Mouse (Mus musculus) kidney, adult 2 months (tissue): ENCODE results near the gene Lrrc74b. TPM values are rescaled to one million over a fixed set of nuclear protein-coding genes. Genes with fewer than 3 reads are reported as not detected.
"Not testable (repeated sequence)": the region's sequence is repeated elsewhere in the genome, so short reads cannot be mapped to it uniquely, and the experiment has no call there.

ENCODE experiments used
- DNase-seq: peaks from one replicate; pipeline ENCODE4 v3.0.0; 2021
- H3K27ac ChIP-seq: fragments of 200-500 bp; 2 replicates; pipeline ENCODE4 v1.5.1; 2012; ENCODE audit warnings: low read depth, low read length, control low read depth, inconsistent platforms; ENCODE audit not compliant: insufficient read depth
- H3K27me3 ChIP-seq: fragments of 200-500 bp; replicated peaks from 2 replicates; pipeline ENCODE4 v1.6.1; 2012; ENCODE audit warnings: mild to moderate bottlenecking, moderate library complexity, low read length, inconsistent platforms; ENCODE audit not compliant: control insufficient read depth, insufficient read depth
- H3K36me3 ChIP-seq: fragments of 200-500 bp; 2 replicates; pipeline ENCODE4 v1.6.1; 2012; ENCODE audit warnings: mild to moderate bottlenecking, moderate library complexity, low read length, inconsistent platforms; ENCODE audit not compliant: control insufficient read depth, insufficient read depth
- H3K4me1 ChIP-seq: fragments of 200-500 bp; 2 replicates; pipeline ENCODE4 v1.6.1; 2011; ENCODE audit warnings: low read length; ENCODE audit not compliant: control insufficient read depth, insufficient read depth
- H3K4me3 ChIP-seq: fragments of 200-500 bp; 2 replicates; pipeline ENCODE4 v1.5.1; 2011; ENCODE audit warnings: mild to moderate bottlenecking, low read depth, low read length, control low read depth; ENCODE audit not compliant: insufficient read depth
- CTCF ChIP-seq: fragments of 200-500 bp; conservative IDR thresholded peaks from 2 replicates; pipeline ENCODE4 v1.5.1; 2011; ENCODE audit warnings: low read depth, mild to moderate bottlenecking, control low read depth, low read length, moderate library complexity, mixed read lengths; ENCODE audit not compliant: insufficient read depth, insufficient read length
- POLR2A ChIP-seq: fragments of 200-500 bp; IDR thresholded peaks from one replicate; pipeline ENCODE4 v1.6.1; 2011; ENCODE audit warnings: low read depth, low read length, control low read depth
- WGBS: fragments of 180-500 bp; shearing (Covaris S2); methylation state at CpG from one replicate; pipeline ENCODE4 v1.1.7; 2018; 5-methylcytosine and 5-hydroxymethylcytosine counted together
- polyA plus RNA-seq: library from polyadenylated mRNA; depleted of rRNA; stranded (reverse); fragments of >200 nt; gene quantifications from 2 replicates; pipeline ENCODE4 v1.2.3, GENCODE M21; 2012

The Lrrc74b gene
- polyA plus RNA-seq, 1 experiment = 0.05 TPM

DNA sequence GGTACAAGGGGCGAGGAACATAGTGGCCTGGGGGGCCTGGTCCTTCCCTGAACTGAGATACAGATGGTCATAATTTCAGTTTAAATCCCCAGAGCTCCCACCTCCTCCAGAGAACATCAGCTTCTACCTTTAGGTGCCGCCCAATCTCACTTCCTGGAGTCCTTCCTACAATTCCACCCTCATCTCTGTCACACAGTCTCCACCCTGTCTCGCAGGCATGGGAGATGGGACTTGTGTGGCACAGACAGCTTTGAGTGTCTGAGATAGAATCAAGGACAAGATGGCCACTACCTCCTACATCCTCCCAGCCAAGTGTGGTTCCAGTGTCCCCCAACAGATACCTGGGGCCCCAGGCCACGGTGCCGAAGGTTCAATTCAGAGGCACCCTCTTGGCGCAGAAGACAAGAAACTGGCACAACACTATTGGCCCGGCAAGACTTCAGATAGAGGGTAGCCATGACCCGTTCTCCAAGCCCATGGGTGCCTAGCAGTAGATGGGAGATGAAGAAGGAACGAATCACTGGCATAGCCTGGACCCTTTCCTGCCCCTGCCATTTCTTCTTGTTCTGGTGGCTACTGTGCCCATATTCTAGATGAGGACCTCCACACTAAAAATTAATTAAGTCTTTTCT, 1.5 kb downstream of the Lrrc74b start:
- H3K4me3 ChIP-seq = no peak overlapping the region
- no peaks in the 10 kb centered on the region for H3K36me3 ChIP-seq
- no peaks in the 10 kb centered on the region for H3K27me3 ChIP-seq
- WGBS = 86% methylated on average over 9 of the region's 9 CpGs
- H3K4me1 ChIP-seq = peaks cover under 1% of the 10 kb centered on the region; the same call in 1 of the 2 replicates
- no peak for TF ChIP-seq POLR2A
- TF ChIP-seq CTCF = no peak
- H3K27ac ChIP-seq = no peak overlapping the region
- DNase-seq = no peak

DNA sequence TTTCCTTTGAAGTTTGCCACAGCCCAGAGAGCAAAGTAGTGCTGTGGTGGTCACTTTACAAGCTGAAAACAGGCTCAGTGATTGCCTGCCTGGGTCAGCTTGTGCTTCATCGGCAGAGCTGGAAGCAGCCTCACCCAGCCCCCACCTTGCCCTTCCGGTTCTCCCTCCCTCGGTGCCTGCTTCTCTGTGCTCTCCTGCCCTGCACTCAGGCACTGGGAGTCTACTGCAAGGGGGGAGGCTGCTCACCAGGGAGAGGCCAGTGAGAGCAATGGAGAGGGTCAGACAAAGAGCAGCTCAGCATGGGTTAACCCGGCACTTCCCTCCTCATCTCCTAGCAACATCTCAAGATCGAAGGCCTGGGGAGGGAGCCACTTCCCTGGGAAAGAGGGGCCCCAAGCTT, 2.2 kb downstream of the Lrrc74b start:
- Histone ChIP-seq H3K4me1 (no peaks in the 10 kb centered on the region; the same call in 1 of the 2 replicates), H3K36me3 (no peaks in the 10 kb centered on the region), H3K27me3 (no peaks in the 10 kb centered on the region), H3K27ac (no peak overlapping the region), H3K4me3 (no peak overlapping the region)
- no peak for DNase-seq
- 2% methylated on average over 5 of the region's 5 CpGs for WGBS
- TF ChIP-seq CTCF (no peak), POLR2A (no peak)

DNA sequence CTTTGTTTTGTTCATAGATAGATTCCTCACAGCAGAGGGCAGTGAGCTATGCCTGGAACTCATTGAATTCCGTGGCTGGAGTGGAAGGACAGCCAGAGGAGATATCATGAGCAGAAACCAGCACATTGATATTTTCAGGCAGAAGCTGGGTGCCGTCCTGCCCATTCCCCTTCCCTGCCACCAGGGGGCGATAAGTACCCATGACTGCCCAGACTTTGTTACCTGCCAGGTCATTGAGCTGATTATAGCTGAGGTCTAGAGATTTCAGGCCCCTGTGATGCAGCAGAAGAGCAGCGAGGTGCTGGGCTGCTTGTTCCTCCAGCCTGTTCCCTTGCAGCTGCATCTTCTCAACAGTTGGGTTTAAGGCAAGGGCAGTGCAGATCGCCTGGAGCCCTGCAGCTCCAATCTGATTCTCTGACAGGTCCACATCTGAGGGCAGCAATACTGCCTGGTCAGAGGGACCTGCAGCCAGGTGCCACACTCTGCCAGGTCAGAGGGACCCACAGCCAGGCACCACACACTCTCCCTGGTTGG, 3.0 kb downstream of the Lrrc74b start:
- H3K36me3 ChIP-seq = no peaks in the 10 kb centered on the region
- no peaks in the 10 kb centered on the region for H3K27me3 ChIP-seq
- H3K27ac ChIP-seq = no peak overlapping the region
- H3K4me3 ChIP-seq = no peak overlapping the region
- 2% methylated on average over 5 of the region's 5 CpGs for whole genome bisulfite sequencing
- no peaks in the 10 kb centered on the region; the same call in 1 of the 2 replicates for H3K4me1 ChIP-seq
- DNase-seq = peak; percentile 70
- TF ChIP-seq CTCF (peak; percentile 98), POLR2A (no peak)

GRCm38 (mm10) chr16:17556907-17557306, 4.1 kb downstream of the Lrrc74b start:
- Histone ChIP-seq H3K4me1 (no peaks in the 10 kb centered on the region; the same call in 1 of the 2 replicates), H3K36me3 (no peaks in the 10 kb centered on the region)
- WGBS = 60% methylated on average over 4 of the region's 4 CpGs

GRCm38 (mm10) chr16:17556180-17556579, 4.9 kb downstream of the Lrrc74b start:
- no peak overlapping the region for H3K4me3 ChIP-seq
- H3K27me3 ChIP-seq = no peaks in the 10 kb centered on the region
- DNase-seq = no peak
- H3K36me3 ChIP-seq = no peaks in the 10 kb centered on the region
- H3K4me1 ChIP-seq = no peaks in the 10 kb centered on the region; the same call in 1 of the 2 replicates
- TF ChIP-seq POLR2A (no peak), CTCF (no peak)
- 86% methylated on average over 4 of the region's 4 CpGs for WGBS
- no peak overlapping the region for H3K27ac ChIP-seq

More at GRCm38 (mm10) chr16:17556907-17557306, 4.1 kb downstream of the Lrrc74b start:
- Histone ChIP-seq H3K4me3 (no peak overlapping the region), H3K27me3 (no peaks in the 10 kb centered on the region), H3K27ac (no peak overlapping the region)
- DNase-seq = no peak
- TF ChIP-seq POLR2A = no peak
- TF ChIP-seq CTCF = no peak

DNA sequence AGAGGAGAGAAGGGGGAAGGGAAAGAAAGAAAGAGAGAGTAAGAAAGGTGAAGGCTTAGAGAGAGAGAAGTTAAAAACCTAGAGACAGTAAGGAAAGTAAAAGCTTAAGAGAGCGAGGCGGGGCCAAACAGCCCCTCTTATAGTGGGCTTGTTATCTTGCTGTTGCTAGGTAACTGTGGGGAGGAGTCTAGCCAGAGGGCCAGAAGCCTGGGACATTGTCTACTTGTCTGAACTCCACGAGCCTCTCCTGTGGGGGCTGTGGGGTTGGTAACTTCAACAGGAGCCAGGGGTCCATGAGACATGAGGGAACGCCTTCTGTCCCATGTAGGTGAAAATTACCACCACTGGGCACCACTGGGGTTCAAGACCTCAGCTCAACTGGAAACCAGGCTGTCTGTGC, 6.3 kb downstream of the Lrrc74b start:
- H3K27ac ChIP-seq, DNase-seq, H3K36me3 ChIP-seq, H3K4me1 ChIP-seq, H3K27me3 ChIP-seq, H3K4me3 ChIP-seq: not testable (repeated sequence)
- 65% methylated on average over 4 of the region's 4 CpGs for WGBS

DNA sequence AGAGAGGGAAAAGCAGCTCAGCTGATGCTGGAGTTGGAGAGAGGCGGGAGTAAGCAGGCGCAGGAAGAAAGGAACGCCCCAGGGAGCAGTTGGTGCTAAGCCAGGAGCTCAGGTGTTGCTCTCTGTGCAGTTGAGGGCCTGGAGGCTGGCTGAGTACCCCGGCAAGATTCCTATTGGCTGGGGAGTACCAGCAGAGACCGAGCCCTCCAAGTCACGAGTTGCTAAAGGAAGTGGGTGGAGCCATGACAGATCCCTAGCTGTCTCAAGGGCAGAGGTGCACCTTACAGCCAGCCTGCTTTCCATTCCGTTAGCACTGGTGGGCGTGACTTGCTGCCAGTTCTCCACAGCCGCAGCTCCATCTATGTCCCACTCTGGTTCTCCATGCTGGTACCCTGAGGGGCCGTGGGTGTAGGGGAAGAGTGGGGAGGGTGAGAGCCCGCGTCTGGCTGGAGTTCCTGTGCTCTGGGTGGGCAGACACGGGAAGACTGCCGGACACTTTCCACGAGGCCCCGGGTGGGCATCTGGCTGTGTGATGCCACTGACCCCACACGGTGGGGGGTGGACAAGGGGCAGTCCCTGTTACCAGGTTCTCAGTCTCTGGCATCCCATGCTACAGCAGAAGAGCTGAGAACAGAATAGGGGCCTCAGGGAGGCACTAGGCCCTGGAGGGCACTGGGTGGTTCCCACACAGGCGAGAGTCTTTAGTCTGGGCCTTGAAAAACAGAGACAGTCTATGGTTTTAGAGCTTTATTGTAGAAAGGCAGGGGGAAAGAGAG, 6.9 kb downstream of the Lrrc74b start:
- Histone ChIP-seq H3K27ac (no peak overlapping the region), H3K27me3 (no peaks in the 10 kb centered on the region), H3K4me3 (peak overlapping the region; percentile 33), H3K36me3 (no peaks in the 10 kb centered on the region), H3K4me1 (no peaks in the 10 kb centered on the region; the same call in 1 of the 2 replicates)
- peak; percentile 89 for DNase-seq
- TF ChIP-seq POLR2A (peak; percentile 26), CTCF (no peak)
- WGBS = 13% methylated on average over 18 of the region's 18 CpGs
